Mouse (Mus musculus) MN1 (cell line): ENCODE measurements around the gene Haus8.
"Not testable (repeated sequence)": the region's sequence is repeated elsewhere in the genome, so short reads cannot be mapped to it uniquely, and the experiment has no call there.

Experiments used
- DNase-seq: peaks from one replicate; pipeline ENCODE4 v3.0.0-alpha.2; 2016; ENCODE audit warnings: low spot score

Gene Haus8

GRCm38 (mm10) chr8:71272286-71273150 is at the start of gene Haus8, which contains the start of gene Myo9b:
Gene Haus8 (minus strand): TSS chr8:71272934.
Gene Myo9b (plus strand): TSS chr8:71272714.
- peak; percentile 99 for DNase-seq

GRCm38 (mm10) chr8:71319760-71320159 is 47.0 kb upstream of the Haus8 start:
- DNase-seq: not testable (repeated sequence)

GRCm38 (mm10) chr8:71318610-71319009 is 45.9 kb upstream of the Haus8 start:
- DNase-seq: not testable (repeated sequence)

GRCm38 (mm10) chr8:71316486-71317031 is 43.8 kb upstream of the Haus8 start:
- DNase-seq: no peak

- DNase-seq: no peak
Measured at GRCm38 (mm10) chr8:71315972-71316371, 43.2 kb upstream of the Haus8 start.

DNA sequence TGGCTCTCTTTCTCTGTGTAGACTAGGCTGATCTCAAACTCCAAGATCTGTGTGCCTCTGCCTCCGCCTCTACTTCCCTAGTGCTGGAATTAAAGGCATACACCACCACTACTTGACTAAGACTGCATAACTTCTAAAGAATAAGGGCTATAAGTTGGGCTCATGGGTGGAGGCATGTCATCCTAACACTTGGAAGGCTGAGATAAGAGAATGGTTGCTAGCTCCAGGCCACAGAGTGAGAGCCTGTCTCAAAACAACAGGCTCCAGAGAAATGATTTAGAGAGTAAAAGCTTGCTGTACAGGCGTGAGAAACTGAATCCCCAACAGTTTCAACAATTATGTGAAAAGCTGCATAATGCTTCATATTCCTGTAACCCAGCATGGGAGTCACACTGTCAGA is 41.2 kb upstream of the Haus8 start:
- DNase-seq: no peak

- peak; percentile 60 for DNase-seq
Measured at GRCm38 (mm10) chr8:71312700-71313099, 40.0 kb upstream of the Haus8 start.

DNA sequence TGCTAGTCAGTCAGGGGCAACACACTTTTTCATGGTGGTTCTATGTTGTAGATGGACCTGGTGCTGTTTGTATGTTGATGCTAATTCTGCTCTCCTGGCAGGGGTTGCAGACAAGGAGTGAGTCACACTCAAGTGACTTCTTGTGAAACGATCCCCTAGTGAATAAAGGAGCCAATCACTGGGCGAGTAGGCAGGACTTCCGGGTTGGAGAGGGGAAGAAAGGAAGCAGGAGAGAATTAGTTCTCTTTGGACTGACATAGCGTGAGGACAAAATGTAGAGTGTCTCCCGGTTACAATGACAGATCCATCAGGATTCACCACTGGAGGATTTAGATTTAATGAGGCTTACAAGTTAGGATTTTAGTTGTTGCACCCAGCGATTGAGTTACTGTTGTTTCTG is 37.7 kb upstream of the Haus8 start:
- DNase-seq: peak; percentile 46

- no peak for DNase-seq
Measured at GRCm38 (mm10) chr8:71307913-71308312, 35.2 kb upstream of the Haus8 start.

DNA sequence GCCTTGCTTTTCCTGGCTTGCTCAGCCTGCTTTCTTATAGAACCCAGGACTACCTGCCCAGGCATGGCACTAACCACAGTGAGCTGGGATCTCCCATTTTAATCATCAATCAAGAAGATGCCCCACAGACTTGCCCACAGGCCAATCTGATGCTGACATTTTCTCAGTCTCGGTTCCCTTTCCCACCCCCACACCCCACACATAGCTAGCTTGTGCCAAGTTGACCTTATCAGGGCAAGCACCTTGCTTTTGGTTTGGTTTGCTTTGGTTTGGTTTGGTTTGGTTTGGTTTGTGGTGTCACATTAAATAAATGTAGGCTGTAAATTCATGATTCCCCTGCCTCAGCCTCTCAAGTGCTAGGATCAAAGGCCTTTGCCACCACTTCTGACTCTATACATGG is 34.6 kb upstream of the Haus8 start:
- DNase-seq: no peak

DNA sequence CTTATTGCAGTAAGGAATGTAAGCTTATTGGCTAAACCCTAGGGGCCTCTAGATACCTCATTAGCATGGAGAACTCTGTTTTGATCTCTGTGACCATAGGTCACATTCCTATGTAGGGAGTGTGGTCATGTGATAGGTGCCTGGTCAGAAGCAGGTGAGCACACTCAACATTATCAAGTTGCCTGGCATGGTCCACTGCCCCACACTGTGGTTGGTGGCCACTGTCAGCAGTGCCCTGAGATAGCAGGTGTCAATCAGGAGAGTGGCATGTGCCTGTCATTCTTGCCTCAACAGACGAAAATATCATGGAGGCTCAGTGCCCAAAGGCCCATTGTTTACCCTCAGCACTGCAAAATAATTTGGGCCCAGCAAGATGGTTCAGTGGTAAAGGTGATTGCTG is 33.3 kb upstream of the Haus8 start:
- no peak for DNase-seq

DNA sequence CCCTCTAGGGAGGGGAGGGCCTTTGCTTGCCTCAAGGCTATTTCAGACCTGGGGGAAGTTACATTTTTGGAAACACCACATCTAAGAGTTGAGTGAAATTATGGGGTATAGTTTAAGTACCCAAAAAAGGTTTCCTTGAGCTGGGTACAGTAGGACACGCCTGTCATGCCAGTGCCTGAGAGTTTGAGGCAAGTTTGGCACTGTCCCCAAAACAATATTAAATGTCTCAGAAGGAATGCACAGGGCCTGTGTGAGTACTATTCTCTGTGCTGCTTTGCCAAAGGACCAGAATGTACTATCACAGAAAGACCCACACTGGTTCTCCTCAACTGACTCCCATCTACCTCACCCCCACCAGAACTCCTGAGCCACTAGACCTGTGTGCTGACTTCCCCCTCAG is 30.9 kb upstream of the Haus8 start:
- DNase-seq: no peak

DNA sequence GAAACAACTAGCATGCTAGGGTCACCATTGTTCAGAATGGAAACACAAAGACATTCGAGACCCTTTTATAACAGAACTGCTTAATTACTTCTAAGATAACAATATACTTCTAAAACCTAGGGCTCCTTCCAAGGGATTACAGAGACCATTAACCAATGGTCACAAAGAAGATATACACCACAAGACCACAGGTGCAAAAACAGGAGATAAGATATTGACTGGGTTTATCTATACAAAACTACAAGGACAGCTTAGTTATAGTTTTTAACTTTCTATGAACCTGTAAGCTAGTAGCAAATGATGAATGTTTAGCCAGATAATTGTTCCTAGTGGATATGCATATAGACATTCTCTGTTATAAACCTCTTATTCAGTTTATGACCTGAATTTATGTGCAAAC is 30.1 kb upstream of the Haus8 start:
- no peak for DNase-seq

GRCm38 (mm10) chr8:71299716-71300115 is 27.0 kb upstream of the Haus8 start:
- DNase-seq: no peak

- DNase-seq: no peak
Measured at GRCm38 (mm10) chr8:71297439-71297838, 24.7 kb upstream of the Haus8 start.

DNA sequence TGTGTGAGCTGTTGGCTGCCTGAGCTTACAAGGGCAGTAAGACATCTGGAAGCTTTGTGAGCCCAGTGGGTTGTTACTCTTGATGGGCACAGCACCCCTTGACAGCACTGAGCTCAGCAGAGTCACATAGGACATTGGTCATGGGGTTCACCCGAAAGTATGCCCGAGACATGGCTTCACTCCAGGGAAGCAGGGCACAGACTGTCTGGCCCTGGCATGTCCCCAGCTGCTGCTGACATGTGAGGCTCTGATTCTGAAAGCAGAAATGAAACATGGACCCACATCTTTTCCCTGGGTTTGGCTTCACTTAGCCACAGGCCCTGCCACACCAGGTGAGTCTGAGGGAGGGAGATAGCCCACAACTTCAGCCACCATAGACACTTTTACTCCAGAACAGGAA is 24.1 kb upstream of the Haus8 start:
- no peak for DNase-seq

- no peak for DNase-seq
Measured at GRCm38 (mm10) chr8:71296188-71296621, 23.5 kb upstream of the Haus8 start.

DNA sequence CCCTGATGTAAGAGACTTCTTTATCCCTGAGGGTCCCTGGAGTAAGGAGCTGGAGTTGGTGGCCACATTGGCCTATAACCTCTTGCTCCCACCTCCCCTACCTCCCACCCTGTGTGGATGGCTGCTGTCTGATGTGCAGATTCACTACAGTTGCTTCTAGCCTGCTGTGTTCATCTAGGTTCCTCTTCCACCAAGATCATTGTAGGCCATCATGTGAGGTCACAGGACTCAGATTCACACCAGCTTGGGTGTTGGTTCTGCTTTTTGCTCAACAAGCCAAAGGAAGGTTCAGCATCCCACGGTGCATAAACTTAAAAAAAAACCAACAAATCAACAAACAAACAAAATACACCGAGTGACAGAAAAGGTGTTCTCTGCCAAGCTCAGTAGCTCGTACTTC is 21.2 kb upstream of the Haus8 start:
- DNase-seq: not testable (repeated sequence)

DNA sequence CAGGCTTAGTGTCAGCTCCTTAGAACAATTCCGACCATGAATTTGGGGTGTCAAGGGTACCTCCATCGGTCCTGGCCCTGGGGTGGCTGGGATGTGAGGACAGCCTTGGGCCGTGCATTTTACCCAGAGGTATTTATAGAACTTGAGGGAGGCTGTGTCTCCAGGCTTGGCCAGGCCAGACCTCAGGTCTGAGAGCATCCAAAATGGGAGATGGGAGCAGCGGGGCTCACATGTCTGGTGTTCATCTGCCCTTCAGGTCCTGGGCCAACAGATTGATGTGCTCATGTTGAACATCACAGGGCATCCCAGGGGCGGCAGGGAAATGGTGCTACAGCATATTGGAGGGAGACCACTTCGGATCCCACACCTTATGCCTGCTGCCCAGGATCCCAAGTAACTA is 18.6 kb upstream of the Haus8 start:
- no peak for DNase-seq

DNA sequence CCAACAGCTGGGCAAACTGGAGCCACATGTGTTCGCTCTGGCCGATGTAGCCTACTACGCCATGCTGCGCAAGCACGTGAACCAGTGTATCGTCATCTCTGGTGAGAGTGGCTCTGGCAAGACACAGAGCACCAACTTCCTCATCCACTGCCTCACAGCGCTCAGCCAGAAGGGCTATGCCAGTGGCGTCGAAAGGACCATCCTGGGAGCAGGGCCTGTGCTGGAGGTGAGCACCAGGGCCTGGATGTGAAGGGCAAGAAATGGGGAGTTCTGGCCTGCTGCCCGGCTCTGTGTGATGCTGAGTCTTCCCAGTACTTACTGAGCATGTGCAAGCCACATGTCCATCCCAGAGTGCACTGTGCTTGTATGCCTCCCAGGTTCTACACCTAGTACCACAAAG is 18.2 kb upstream of the Haus8 start:
- no peak for DNase-seq

GRCm38 (mm10) chr8:71290211-71290610 is 17.5 kb upstream of the Haus8 start:
- no peak for DNase-seq

- no peak for DNase-seq
Measured at GRCm38 (mm10) chr8:71289098-71289497, 16.4 kb upstream of the Haus8 start.

GRCm38 (mm10) chr8:71288441-71288949 is 15.8 kb upstream of the Haus8 start:
- no peak for DNase-seq
